Mouse (Mus musculus) heart, embryonic 14.5 days (tissue): ENCODE data around the gene Acadsb. TPM values are rescaled to one million over a fixed set of nuclear protein-coding genes. Genes with fewer than 3 reads are reported as not detected.

Source experiments
- ATAC-seq: fragments of 200-750 bp; cut with Nextera tagmentation; 2 replicates; pipeline ENCODE4 v1.8.0; 2017; ENCODE audit warnings: low read depth, moderate TSS enrichment; ENCODE audit not compliant: insufficient number of reproducible peaks, insufficient read depth, low FRiP score
- H3K27ac ChIP-seq, 2 experiments: fragments of 200-500 bp in 1 of 2; fragments of 300-500 bp in 1 of 2; sonication (generic) in 1 of 2; replicated peaks in 1 of 2; 2 replicates each; pipeline ENCODE4 v1.5.1; 2012 to 2014; ENCODE audit warnings: low read depth in 2 of 2, low read length in 2 of 2, control low read depth in 1 of 2, mild to moderate bottlenecking in 1 of 2, mixed read lengths in 1 of 2; ENCODE audit not compliant: control insufficient read depth in 1 of 2, insufficient read depth in 1 of 2
- H3K27me3 ChIP-seq: fragments of 300-500 bp; sonication (generic); 2 replicates; pipeline ENCODE4 v1.6.1; 2014; ENCODE audit warnings: mild to moderate bottlenecking, low read length, control low read depth; ENCODE audit not compliant: control insufficient read depth, insufficient read depth
- H3K36me3 ChIP-seq: fragments of 300-500 bp; sonication (generic); 2 replicates; pipeline ENCODE4 v1.6.1; 2014; ENCODE audit warnings: mild to moderate bottlenecking, control low read depth, low read length, mixed read lengths; ENCODE audit not compliant: control insufficient read depth, insufficient read depth
- H3K4me1 ChIP-seq, 2 experiments: fragments of 200-500 bp in 1 of 2; fragments of 300-500 bp in 1 of 2; sonication (generic) in 1 of 2; 2 replicates each; pipeline ENCODE4 v1.6.1; 2012 to 2014; ENCODE audit warnings: low read length in 2 of 2, control low read depth in 1 of 2, mixed read lengths in 1 of 2; ENCODE audit not compliant: control insufficient read depth in 2 of 2, insufficient read depth in 2 of 2
- H3K4me2 ChIP-seq: fragments of 300-500 bp; sonication (generic); 2 replicates; pipeline ENCODE4 v1.6.1; 2014; ENCODE audit warnings: mild to moderate bottlenecking, low read length
- H3K4me3 ChIP-seq, 2 experiments: fragments of 200-500 bp in 1 of 2; fragments of 300-500 bp in 1 of 2; sonication (generic) in 1 of 2; 2 replicates each; pipeline ENCODE4 v1.5.1; 2012 to 2014; ENCODE audit warnings: low read length in 2 of 2, mild to moderate bottlenecking in 2 of 2, control low read depth in 1 of 2, low read depth in 1 of 2, moderate library complexity in 1 of 2; ENCODE audit not compliant: control insufficient read depth in 1 of 2, insufficient read depth in 1 of 2
- H3K9ac ChIP-seq: fragments of 300-500 bp; sonication (generic); 2 replicates; pipeline ENCODE4 v1.6.1; 2014; ENCODE audit warnings: mild to moderate bottlenecking, low read length
- H3K9me3 ChIP-seq: fragments of 300-500 bp; sonication (generic); 2 replicates; pipeline ENCODE4 v1.6.1; 2016; ENCODE audit warnings: low read length, control low read depth; ENCODE audit not compliant: control insufficient read depth
- WGBS: fragments of 180-500 bp; shearing (Covaris S2); extraction: QIAGEN DNeasy Blood & Tissue Kit; methylation state at CpG from one replicate; pipeline ENCODE4 v1.1.7; 2014; 5-methylcytosine and 5-hydroxymethylcytosine counted together
- polyA plus RNA-seq: library from polyadenylated mRNA; unstranded; fragments of >200 nt; fragmentation: Nextera tagmentation; extraction: Ambion mirVana; gene quantifications from 2 replicates; pipeline ENCODE4 v1.2.1, GENCODE M21; 2014

Acadsb gene
- polyA plus RNA-seq, 1 experiment from 2014 or later, result 98.3 TPM

DNA sequence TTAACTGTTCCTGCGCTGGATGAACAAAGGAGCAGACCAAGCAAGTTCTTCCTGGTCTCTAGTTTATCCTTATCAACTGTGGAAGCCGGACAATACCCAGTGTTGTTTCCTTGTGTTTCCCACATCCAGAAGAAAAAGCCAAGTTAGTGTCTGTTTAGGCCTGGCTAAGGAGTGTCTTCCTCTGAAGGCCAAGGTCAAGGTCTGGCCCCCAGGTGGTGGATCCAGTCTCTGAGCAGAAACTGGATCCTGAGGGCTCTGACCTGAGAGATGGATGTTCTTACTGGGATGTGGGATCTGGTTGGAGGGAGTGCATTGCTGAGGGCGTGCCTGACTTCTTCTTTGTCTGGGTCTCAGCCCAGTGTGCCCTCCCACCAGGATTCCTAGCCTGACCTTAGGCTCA lies 55.3 kb downstream of the Acadsb start:
- Histone ChIP-seq H3K27me3 (no peaks in the 10 kb centered on the region), H3K4me1 (no peaks in the 10 kb centered on the region), H3K36me3 (no peaks in the 10 kb centered on the region), H3K4me2 (no peak overlapping the region), H3K4me3 (no peak overlapping the region), H3K9me3 (no peaks in the 10 kb centered on the region), H3K9ac (no peak overlapping the region), H3K27ac (no peak overlapping the region)
- 57% methylated on average over 3 of the region's 3 CpGs for WGBS
- ATAC-seq, result no peak

DNA sequence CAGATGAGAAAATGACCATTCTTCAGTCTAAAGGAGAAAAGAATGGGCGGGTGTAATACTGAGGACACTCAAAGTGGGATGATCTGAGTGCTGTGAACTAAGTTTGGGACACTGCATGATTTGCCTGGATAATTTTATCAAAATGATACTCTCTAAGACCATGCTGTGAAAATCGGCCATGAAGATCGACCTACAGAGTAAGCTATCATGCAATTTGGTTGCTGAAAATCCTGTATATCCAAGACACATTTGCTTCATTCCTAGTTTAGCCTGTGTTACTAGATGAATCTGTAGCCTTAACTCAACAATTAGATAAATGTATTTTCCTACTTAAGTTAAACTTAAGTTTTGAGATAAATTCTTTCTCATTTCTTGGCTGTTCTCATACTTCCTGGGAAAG lies 56.9 kb downstream of the Acadsb start:
- Histone ChIP-seq H3K4me2 (no peak overlapping the region), H3K9me3 (no peaks in the 10 kb centered on the region), H3K27me3 (no peaks in the 10 kb centered on the region), H3K4me3 (no peak overlapping the region), H3K4me1 (no peaks in the 10 kb centered on the region), H3K9ac (no peak overlapping the region), H3K27ac (no peak overlapping the region), H3K36me3 (no peaks in the 10 kb centered on the region)
- ATAC-seq, result no peak
- 73% methylated on average over 3 of the region's 3 CpGs for WGBS

GRCm38 (mm10) chr7:131469506-131469905 lies 59.1 kb downstream of the Acadsb start:
- Histone ChIP-seq H3K4me3 (no peak overlapping the region), H3K4me2 (no peak overlapping the region), H3K9me3 (no peaks in the 10 kb centered on the region), H3K27me3 (no peaks in the 10 kb centered on the region), H3K36me3 (no peaks in the 10 kb centered on the region), H3K4me1 (no peaks in the 10 kb centered on the region), H3K27ac (no peak overlapping the region), H3K9ac (no peak overlapping the region)
- ATAC-seq, result no peak
- WGBS, result 66% methylated on average over 3 of the region's 3 CpGs

DNA sequence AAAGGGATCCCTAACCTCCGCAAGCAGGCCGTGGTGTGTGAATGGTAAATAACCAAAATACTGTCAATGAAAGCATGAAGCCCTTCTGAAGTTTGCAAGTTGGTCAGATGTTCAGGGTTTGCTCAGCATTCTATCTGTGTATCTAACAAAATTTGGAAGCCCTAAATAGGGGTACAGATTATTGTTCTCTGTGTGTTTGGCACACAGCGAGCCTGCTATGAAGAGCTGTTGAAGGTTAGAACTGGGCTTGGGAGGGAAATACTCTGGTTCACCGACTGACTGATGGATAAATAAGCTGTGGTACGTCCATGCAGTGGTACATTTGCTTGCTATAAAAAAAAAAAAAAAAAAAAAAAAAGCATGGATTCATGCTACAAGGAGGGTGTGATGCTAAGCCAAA lies 61.1 kb downstream of the Acadsb start:
- H3K27ac ChIP-seq, result no peak overlapping the region

GRCm38 (mm10) chr7:131477140-131477539 lies 66.7 kb downstream of the Acadsb start:
- Histone ChIP-seq H3K4me2 (no peak overlapping the region), H3K4me1 (no peaks in the 10 kb centered on the region), H3K27ac (no peak overlapping the region), H3K9ac (no peak overlapping the region), H3K27me3 (no peaks in the 10 kb centered on the region), H3K36me3 (no peaks in the 10 kb centered on the region), H3K4me3 (no peak overlapping the region), H3K9me3 (no peaks in the 10 kb centered on the region)
- WGBS, result 48% methylated on average over 8 of the region's 8 CpGs
- ATAC-seq, result no peak

More for the DNA sequence above, 61.1 kb downstream of the Acadsb start:
- ATAC-seq, result no peak
- Histone ChIP-seq H3K9ac (no peak overlapping the region), H3K9me3 (no peaks in the 10 kb centered on the region), H3K4me1 (no peaks in the 10 kb centered on the region), H3K4me2 (no peak overlapping the region), H3K36me3 (no peaks in the 10 kb centered on the region), H3K4me3 (no peak overlapping the region), H3K27me3 (no peaks in the 10 kb centered on the region)
- 83% methylated on average over 5 of the region's 5 CpGs for WGBS

GRCm38 (mm10) chr7:131478403-131478802 lies 68.0 kb downstream of the Acadsb start:
- no peak overlapping the region for H3K4me2 ChIP-seq
- WGBS, result 88% methylated on average over 5 of the region's 5 CpGs
- no peak for ATAC-seq

More at GRCm38 (mm10) chr7:131478403-131478802, 68.0 kb downstream of the Acadsb start:
- Histone ChIP-seq H3K9me3 (no peaks in the 10 kb centered on the region), H3K27me3 (no peaks in the 10 kb centered on the region), H3K9ac (no peak overlapping the region), H3K27ac (no peak overlapping the region), H3K36me3 (no peaks in the 10 kb centered on the region), H3K4me1 (no peaks in the 10 kb centered on the region), H3K4me3 (no peak overlapping the region)

Other genes starting within 250 kb of the Acadsb start
- 0.26 and 0.61 TPM in 2 replicates for gene 5430419D17Rik, start 236.2 kb upstream of the Acadsb start, polyA plus RNA-seq
- gene Cuzd1, start 88.3 kb upstream of the Acadsb start, polyA plus RNA-seq, result 0.39 and 1.1 TPM in 2 replicates
- not detected in 2 replicates for gene Fam24b, start 81.1 kb upstream of the Acadsb start, polyA plus RNA-seq
- not detected in 2 replicates for gene Fam24a, start 76.7 kb upstream of the Acadsb start, polyA plus RNA-seq
- 17.1 and 17.4 TPM in 2 replicates for gene 2310057M21Rik, start 47.8 kb upstream of the Acadsb start, polyA plus RNA-seq
- 88.8 and 98.9 TPM in 2 replicates for gene Pstk, start 39.5 kb upstream of the Acadsb start, polyA plus RNA-seq
- 10.8 and 11.3 TPM in 2 replicates for gene Ikzf5, start 80 bp upstream of the Acadsb start, polyA plus RNA-seq
- 0.14 TPM in 1 of 2 replicates, not detected in the other for gene Hmx3, start 132.3 kb downstream of the Acadsb start, polyA plus RNA-seq
- 0.07 TPM in 1 of 2 replicates, not detected in the other for gene Hmx2, start 138.2 kb downstream of the Acadsb start, polyA plus RNA-seq
- gene Bub3, start 149.6 kb downstream of the Acadsb start, polyA plus RNA-seq, result 118 and 121 TPM in 2 replicates